Mouse (Mus musculus) small intestine, adult 2 months (tissue): Measurements from ENCODE around the gene Rassf3.

Experiments used
- CTCF ChIP-seq: fragments of 200-500 bp; IDR thresholded peaks from 2 replicates; pipeline ENCODE4 v1.5.1; 2012; ENCODE audit warnings: low read depth, mild to moderate bottlenecking, control low read depth, inconsistent platforms, low read length, moderate library complexity, mixed read lengths; ENCODE audit not compliant: insufficient replicate concordance, insufficient read length; ENCODE audit errors: extremely low read depth
- POLR2A ChIP-seq: fragments of 200-500 bp; IDR thresholded peaks from 2 replicates; pipeline ENCODE4 v1.6.1; 2012; ENCODE audit warnings: low read depth, mild to moderate bottlenecking, control low read depth, inconsistent platforms, low read length, moderate library complexity

GRCm38 (mm10) chr10:121476190-121476967 is at the start of gene Rassf3:
- TF ChIP-seq CTCF, result peak; percentile 31; the same call in 1 of the 2 replicates
- TF ChIP-seq POLR2A, result peak; percentile 91
